Mouse (Mus musculus) left cerebral cortex, postnatal 4 days (tissue): ENCODE measurements around the gene Cntnap5b. TPM values are rescaled to one million over a fixed set of nuclear protein-coding genes. Genes with fewer than 3 reads are reported as not detected.
"Not testable (repeated sequence)": the region's sequence is repeated elsewhere in the genome, so short reads cannot be mapped to it uniquely, and the experiment has no call there.

Experiments used
- DNase-seq: peaks from one replicate; pipeline ENCODE4 v3.0.0-alpha.2; 2022
- intact Hi-C: fragments of 180-260 bp; cut with DNase I; formaldehyde crosslinking; loops from one replicate; pipeline ENCODE4 v1.15.1; 2025
- total RNA-seq, 2 experiments: library from RNA; stranded (reverse); gene quantifications; 2 replicates each; pipeline ENCODE4 v1.2.3; 2021

Cntnap5b gene
- 10 to 100 TPM; 15.0 to 17.9 TPM for total RNA-seq

- DNase-seq = no peak
Observed at GRCm38 (mm10) chr1:99772614-99773013, at the start of gene Cntnap5b. TSS of gene Cntnap5b (plus strand) at chr1:99772765.

GRCm38 (mm10) chr1:99759996-99760395, 12.6 kb upstream of the Cntnap5b start:
- intact Hi-C loops = no loop called here
- DNase-seq = no peak

More at GRCm38 (mm10) chr1:99772614-99773013, at the start of gene Cntnap5b:
- intact Hi-C loops = no loop called here

- intact Hi-C loops = no loop called here
- DNase-seq = peak; percentile 66
Observed at GRCm38 (mm10) chr1:99772183-99772582, 382 bp upstream of the Cntnap5b start.

GRCm38 (mm10) chr1:99774144-99774543, 1.6 kb downstream of the Cntnap5b start:
- intact Hi-C loops = no loop called here
- DNase-seq = peak; percentile 28

GRCm38 (mm10) chr1:99813334-99814110, 41.0 kb downstream of the Cntnap5b start:
- DNase-seq = no peak
- intact Hi-C loops = no loop called here

GRCm38 (mm10) chr1:99872344-99872743, 99.8 kb downstream of the Cntnap5b start:
- intact Hi-C loops = no loop called here

GRCm38 (mm10) chr1:99907774-99908173, 135.2 kb downstream of the Cntnap5b start:
- DNase-seq = no peak
- intact Hi-C loops = no loop called here

More at GRCm38 (mm10) chr1:99872344-99872743, 99.8 kb downstream of the Cntnap5b start:
- no peak for DNase-seq

GRCm38 (mm10) chr1:99943515-99943914, 170.9 kb downstream of the Cntnap5b start:
- intact Hi-C loops = no loop called here
- no peak for DNase-seq

GRCm38 (mm10) chr1:99959428-99959987, 186.9 kb downstream of the Cntnap5b start:
- no peak for DNase-seq
- intact Hi-C loops = no loop called here

GRCm38 (mm10) chr1:99967300-99968089, 194.9 kb downstream of the Cntnap5b start:
- no peak for DNase-seq

GRCm38 (mm10) chr1:99970184-99971086, 197.9 kb downstream of the Cntnap5b start:
- DNase-seq = no peak
- intact Hi-C loops = no loop called here

More at GRCm38 (mm10) chr1:99967300-99968089, 194.9 kb downstream of the Cntnap5b start:
- intact Hi-C loops = no loop called here

GRCm38 (mm10) chr1:100001226-100001625, 228.7 kb downstream of the Cntnap5b start:
- intact Hi-C loops, DNase-seq: not testable (repeated sequence)

GRCm38 (mm10) chr1:100006021-100006745, 233.6 kb downstream of the Cntnap5b start:
- DNase-seq = peak; percentile 42
- intact Hi-C loops = no loop called here

GRCm38 (mm10) chr1:100041808-100042207, 269.2 kb downstream of the Cntnap5b start:
- intact Hi-C loops = no loop called here
- DNase-seq = no peak

GRCm38 (mm10) chr1:100079812-100080211, 307.2 kb downstream of the Cntnap5b start:
- intact Hi-C loops = no loop called here

GRCm38 (mm10) chr1:100100516-100100915, 328.0 kb downstream of the Cntnap5b start:
- intact Hi-C loops = no loop called here
- no peak for DNase-seq

More at GRCm38 (mm10) chr1:100079812-100080211, 307.2 kb downstream of the Cntnap5b start:
- no peak for DNase-seq

GRCm38 (mm10) chr1:100101017-100101416, 328.5 kb downstream of the Cntnap5b start:
- intact Hi-C loops = no loop called here
- no peak for DNase-seq

- DNase-seq = peak; percentile 15
- intact Hi-C loops = no loop called here
Observed at GRCm38 (mm10) chr1:100104343-100104742, 331.8 kb downstream of the Cntnap5b start.

GRCm38 (mm10) chr1:100122410-100122935, 349.9 kb downstream of the Cntnap5b start:
- no peak for DNase-seq
- intact Hi-C loops = no loop called here
